Mouse (Mus musculus) G1E (cell line): Measurements from ENCODE around the gene Adh1.

ENCODE experiments used
- CTCF ChIP-seq: IDR thresholded peaks from 2 replicates; pipeline ENCODE4 v1.5.1; 2012; ENCODE audit warnings: low read depth, low read length, inconsistent platforms, mixed read lengths
- GATA1 ChIP-seq: IDR thresholded peaks from 2 replicates; pipeline ENCODE4 v1.6.1; 2012; ENCODE audit warnings: borderline replicate concordance, low read length, inconsistent platforms, mixed read lengths
- GATA2 ChIP-seq: IDR thresholded peaks from 2 replicates; pipeline ENCODE4 v1.6.1; 2012; ENCODE audit warnings: low read depth, low read length, inconsistent platforms, borderline replicate concordance
- POLR2AphosphoS5 ChIP-seq: IDR thresholded peaks from 2 replicates; pipeline ENCODE4 v1.6.1; 2012; ENCODE audit warnings: low read depth, low read length, inconsistent platforms; ENCODE audit not compliant: insufficient replicate concordance
- TAL1 ChIP-seq: conservative IDR thresholded peaks from 2 replicates; pipeline ENCODE4 v1.6.1; 2012; ENCODE audit warnings: low read depth, low read length, inconsistent platforms, mixed read lengths

- TF ChIP-seq CTCF (no peak), POLR2AphosphoS5 (no peak), TAL1 (no peak), GATA1 (no peak), GATA2 (no peak)
Measured at GRCm38 (mm10) chr3:138217631-138218264, 43.0 kb upstream of the Adh1 start, which contains the start of gene Adh7.
